Mouse (Mus musculus) bone marrow macrophage, adult 2 months (primary cell): Measurements from ENCODE around the gene Heg1.

Experiments
- CTCF ChIP-seq: IDR thresholded peaks from 2 replicates; pipeline ENCODE4 v1.5.1; 2012; ENCODE audit warnings: low read depth, mild to moderate bottlenecking, low read length, moderate library complexity
- POLR2A ChIP-seq: IDR thresholded peaks from 2 replicates; pipeline ENCODE4 v1.6.1; 2012; ENCODE audit warnings: mild to moderate bottlenecking, low read depth, low read length, borderline replicate concordance

DNA sequence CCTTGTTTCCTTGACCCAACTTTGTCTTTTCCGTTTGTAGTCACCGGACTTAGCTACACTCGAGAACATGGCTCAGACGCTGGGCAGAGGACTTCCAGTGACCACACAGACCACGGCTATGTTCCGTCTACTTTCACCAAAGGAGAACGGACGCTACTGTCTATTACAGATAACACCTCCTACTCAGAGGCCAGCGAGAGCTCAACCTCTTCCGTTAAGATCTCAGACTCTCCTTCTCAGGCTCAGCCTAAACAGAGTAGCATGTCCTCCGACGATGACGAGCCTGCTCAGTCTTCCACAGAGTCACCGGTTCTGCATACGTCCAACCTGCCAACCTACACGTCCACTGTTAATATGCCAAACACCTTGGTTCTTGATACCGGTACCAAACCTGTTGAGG lies 42.1 kb downstream of the Heg1 start:
- no peak for TF ChIP-seq POLR2A
- no peak for TF ChIP-seq CTCF
